Mouse (Mus musculus): ENCODE measurements around the gene Dpep1.

Dpep1 gene

DNA sequence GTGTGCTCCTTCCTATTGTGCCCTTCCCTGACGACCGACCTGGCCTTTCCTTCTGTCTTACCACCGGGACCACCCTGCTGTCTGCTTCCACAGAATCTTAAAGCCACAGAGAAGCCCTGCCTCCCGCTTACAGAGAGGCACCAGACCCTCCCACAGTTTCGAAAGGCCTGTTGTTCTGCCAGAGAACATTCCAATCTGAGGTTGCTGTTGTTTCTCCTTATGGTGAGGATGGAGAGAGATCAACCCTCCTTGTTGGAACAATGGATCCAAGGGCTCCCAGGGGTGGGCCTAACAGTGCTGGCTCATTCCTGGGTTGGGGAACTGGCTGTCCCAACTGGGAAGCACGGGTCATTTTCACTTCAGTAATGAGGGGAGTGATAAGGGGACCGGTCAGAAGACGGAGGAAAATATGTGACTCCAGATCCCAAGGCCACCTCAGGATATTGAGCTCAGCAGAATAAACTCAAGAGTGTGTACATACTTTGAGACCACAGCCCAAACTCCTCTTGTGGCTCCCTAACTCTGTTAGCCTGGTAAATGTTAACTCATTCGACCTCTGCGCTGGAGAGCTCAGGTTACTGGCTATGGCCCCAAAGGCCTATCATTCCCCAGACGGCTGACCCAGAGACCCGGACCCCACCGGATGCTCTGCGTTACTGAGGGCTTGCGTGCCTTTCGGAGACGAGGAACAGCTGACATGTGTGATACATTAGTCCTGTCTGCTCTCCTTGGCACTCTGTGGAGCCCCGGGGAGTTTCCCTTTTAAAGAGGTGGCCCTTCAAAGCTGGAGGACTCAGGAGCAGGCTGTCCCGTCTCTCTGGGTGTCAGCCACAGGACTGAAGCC, at the start of gene Dpep1:
TSS of gene Dpep1 (plus strand) at position 677 of the 844 bp plus-strand sequence.
- peak; percentile 72 for DNase-seq

DNA sequence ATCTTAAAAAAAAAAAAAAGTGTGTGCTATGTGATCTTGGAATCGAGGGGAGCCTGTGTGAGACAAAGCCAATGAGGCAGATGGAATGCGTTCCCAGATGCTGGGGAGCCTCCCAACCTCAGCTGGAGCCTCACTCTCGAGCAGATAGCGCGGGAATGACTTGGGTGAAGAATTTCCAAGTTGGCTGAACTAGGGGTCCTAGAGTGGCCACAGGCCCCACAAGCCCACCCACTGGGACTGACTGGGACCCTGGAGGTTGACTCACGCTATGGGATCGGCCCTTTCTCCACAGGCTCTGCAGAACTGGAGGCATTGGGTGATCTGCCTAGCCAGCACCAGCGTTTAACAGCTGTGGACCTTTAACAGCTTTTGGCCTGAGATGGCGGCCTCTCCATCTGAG, 49.8 kb upstream of the Dpep1 start:
- DNase-seq: no peak

DNA sequence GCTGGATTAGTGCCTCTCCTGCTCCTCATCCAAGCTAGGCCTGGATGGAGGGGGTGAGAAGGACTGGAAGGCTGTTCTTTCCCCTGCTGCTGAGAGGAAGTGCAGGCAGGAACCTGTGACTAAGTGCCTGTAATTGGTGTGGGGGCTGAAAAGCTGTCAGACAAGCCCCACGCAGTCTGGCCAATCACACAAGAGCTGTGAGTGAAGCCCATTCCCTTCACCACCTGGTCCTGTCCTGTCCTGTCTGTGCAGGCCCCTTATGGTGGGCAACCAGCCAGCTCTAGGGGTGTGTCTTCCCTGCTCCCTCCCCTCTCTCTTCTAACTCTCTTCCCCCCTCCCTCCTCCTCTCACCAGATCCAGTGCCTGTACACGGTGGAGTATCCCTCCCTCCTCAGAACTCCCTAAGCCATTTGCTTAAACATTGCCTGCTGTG, 48.4 kb upstream of the Dpep1 start:
- no peak for DNase-seq

DNA sequence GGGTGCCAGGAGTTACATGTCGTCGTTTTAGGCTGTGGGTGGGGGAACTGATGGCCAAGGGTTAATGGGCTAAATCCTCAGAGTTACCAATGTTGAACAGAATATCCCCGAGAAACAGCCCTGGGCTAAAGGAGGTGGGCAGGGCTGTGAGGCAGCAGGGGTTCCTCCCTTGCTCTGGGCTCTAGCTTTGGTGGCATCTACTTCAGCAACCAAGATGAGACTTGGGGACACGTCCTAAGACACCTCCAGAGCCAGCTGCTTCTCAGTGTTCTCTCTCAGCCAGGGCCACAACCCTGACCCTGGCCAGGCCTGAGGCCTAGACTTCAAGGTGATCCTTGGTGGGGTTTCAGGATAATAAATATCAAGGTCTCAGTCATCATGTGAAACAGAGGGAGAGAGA, 47.3 kb upstream of the Dpep1 start:
- DNase-seq: no peak

DNA sequence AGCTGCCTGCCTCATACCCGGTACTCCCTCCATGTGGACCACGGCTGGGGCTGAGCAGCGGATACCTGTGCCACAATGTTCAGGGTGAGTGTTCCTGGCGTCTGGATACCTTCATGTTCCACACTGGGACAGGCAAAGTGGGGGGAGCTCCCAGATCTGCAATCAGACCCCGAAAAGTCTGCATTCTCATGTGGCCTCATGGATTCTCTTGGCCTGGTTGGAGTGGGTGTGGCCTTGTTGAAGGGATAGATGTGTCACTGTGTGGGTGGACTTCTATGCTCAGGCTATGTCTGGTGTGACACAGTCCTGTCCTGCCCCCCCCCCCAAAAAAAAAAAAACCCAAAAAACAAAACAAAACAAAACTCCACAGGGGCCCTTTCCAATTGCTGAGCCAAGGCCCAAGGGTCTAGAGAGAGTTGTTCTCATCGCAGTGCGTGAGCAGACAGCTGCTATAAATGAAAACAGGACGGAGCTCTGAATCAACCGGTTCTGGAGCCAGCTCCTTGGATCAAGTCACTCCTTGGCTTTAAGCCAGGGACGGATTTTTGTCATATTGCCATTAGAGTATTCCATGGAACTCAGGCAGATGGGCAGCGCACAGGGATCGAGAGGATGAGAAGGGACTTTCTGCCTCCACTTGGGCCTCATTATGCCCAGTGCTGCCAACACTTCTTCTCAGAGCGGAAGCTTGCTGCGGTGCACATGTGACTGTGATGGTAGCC, 44.1 kb upstream of the Dpep1 start:
- DNase-seq: peak; percentile 79

DNA sequence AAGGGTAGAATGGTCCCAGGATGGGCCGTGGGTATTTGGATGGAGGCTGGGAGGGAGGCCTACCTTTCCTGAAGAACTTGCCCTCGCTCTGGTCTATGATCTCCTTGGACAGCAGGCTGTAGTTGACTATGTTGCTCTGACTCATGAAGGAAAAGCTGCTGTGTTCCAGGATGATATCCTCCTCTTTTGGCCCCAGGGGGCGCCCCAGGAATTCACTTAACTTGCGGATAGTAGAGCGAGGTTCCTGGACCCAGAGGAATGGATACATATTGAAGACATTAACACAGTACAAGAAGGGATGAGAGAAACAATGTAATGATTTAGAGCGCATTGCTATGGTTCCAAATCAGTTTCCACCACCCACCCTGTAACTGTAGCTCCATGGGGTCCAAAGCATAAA, 40.8 kb upstream of the Dpep1 start:
- peak; percentile 76 for DNase-seq

DNA sequence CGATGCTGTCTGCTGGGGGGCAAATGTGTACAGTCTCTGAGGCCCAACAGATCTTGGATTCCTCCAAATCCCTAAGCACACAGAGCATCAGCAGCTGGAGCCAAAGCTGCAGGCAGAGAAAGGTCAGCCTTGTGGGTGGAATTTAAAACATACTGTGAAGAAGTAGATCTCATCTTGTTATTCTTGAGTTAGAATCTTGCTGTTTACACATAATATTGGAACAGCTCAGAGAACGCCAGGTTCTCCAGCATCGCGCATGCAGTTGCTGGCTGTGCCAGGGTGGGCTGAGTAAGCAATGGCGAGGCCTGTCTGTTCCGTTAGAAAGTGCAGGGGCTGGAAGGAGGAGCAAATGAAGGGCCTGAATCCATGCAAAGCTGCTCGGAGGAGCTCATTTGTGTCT, 39.7 kb upstream of the Dpep1 start:
- DNase-seq: no peak

DNA sequence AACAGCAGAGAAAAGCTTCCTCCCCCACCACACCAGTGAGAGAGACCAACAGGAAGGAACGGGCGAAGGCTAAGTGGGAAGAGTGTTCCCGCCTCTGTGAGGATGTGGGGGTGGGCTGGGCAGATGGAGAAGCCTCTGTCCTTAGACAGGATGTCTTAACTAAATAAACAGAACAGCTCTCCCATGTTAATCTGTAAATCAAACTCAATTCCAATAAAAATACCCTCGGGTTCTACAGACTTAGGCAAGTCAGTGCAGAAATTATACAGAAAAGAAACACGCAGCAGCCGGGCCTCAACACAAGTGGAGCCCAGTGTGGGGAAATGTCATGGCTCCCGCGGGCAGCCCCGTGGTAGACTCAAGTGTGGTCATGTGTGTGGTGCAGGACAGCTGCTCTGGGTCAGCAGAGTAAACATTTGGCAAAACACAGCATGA, 35.3 kb upstream of the Dpep1 start:
- no peak for DNase-seq

DNA sequence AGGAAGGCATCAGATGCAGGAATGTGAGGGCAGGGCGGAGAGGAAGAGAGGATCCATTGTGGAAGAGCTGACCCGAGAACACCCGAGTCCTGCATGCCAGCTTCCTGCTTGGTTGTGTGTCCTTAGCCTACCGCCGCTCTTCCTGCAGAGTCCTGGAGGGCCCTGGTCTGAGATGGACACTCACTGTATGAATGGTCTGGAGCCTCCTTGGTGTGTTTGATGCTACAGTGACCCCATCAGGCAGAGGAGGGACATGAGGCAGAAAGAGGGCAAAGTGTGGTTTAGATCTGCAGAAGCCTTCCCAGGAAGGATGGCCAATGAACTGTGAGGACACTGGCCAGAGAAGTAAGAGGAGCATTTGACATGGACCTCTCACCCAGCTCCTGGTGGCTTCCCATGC, 30.9 kb upstream of the Dpep1 start:
- peak; percentile 39 for DNase-seq

DNA sequence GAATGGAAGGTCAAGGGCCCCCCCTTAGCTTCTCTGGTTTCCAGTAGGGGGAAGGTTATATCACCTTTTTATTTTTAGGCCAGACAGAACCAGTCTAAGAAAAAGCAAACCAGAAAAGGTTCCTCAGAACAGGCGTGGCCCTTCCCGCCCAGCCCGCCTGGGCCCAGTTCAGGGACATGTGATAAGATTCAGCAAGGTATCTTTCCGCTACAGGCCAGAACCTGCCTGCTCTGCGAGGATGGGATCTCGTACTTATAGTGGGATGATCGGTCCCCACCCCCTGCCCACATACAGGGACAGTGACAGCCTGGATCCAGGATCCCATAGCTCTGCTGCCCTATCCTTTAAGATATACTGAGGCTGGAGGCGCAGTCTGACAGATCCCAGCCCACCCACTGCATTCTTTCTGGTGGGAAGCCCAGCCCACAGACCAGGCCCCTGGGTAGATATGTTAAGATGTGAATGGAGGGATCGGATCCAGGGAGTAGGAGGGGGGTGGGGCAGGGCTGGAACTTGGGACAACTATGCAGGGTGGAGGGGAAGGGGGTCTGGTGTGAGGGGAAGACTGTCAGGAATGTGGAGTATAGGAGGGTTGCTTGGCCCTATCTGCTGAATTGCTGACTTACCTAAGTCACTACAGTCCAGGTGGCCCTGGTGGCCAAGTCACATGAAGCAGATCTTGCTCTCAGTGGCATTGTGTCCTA, 29.8 kb upstream of the Dpep1 start:
- no peak for DNase-seq

DNA sequence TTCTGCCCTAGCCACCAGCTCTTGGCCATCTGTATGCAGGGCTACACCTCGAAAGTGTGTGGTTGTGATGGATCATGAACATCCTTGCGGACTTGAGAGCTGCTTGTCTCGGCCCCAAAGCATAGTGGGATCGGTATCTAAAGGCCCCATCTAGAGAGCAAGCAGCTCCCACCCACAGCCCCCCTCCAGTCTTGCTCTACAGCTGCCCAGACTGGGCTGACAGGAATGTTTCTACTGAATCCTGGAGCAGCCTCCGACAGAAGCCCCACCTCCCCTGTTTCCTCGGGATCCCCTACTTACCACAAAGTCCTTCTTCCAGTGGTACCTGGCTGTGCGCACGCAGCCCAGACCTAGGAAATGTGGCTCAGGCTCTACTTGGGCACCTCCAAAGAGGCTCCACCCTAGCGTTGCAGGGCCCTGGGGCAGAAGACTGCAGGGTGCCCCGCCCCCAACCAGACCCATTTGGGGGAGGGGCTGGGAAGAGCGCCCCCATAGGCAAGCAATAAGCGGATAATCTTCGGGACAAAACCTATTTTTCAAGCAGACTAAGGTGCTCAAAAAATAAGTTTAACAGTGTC, 28.1 kb upstream of the Dpep1 start, which contains the start of gene Sult5a1:
TSS of gene Sult5a1 (minus strand) at position 428 of the 578 bp plus-strand sequence.
- DNase-seq: no peak

DNA sequence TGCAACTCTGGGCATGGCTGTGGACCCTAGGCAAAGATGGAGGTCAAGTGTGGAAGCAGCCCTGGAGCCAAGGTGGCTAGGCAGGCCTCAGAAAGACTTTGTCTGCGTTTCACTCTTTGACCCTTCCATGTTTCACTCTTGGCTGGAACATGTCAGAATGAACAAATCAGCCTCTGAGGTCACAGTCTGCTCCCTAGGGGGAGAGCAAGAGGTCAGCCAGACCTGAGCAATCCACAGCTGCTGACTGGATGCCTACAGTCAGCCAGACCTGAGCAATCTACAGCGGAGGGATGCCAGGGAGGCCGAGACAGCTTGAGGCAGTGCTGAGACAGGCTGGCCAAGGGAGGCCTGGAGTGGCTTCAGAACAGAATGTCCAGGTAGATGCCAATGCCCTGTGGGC, 4.7 kb upstream of the Dpep1 start:
- peak; percentile 91 for DNase-seq

DNA sequence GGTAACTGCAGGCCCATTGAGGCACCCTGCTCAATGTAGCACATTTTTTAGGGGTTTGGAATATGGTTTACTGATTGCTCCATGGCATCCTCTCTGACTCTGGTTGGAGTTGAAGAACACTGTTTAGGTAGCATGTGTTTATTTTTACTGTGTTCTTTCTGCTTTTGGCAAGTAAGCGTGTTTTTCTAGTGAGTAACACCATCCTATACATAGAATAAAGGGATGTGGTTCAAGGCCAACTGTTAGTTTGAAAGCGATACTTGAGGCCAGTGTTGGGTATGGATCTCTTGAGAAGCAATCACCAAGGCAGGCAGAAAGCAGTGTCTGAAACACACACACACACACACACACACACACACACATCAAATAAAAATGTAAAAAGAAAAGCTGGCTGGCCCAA, 2.0 kb downstream of the Dpep1 start:
- DNase-seq: no peak

DNA sequence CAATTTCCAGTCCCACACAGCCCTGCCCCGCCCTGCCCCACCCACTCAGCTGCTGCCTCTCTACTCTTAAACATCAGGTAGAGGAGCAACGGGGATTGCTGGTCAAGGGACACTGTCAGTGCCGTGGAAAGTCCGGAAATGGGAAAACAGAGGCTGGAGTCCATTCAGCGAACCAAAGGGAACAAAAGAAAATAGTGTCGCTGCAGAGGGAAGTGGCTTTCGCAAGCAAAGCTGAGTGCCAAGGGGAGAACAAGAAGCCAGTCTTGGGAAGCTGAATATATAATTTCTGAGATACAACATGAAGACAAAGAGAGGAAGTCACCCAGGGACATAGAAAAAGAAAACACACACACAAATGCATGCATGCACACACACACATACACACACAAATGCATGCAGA, 2.8 kb downstream of the Dpep1 start:
- DNase-seq: no peak

DNA sequence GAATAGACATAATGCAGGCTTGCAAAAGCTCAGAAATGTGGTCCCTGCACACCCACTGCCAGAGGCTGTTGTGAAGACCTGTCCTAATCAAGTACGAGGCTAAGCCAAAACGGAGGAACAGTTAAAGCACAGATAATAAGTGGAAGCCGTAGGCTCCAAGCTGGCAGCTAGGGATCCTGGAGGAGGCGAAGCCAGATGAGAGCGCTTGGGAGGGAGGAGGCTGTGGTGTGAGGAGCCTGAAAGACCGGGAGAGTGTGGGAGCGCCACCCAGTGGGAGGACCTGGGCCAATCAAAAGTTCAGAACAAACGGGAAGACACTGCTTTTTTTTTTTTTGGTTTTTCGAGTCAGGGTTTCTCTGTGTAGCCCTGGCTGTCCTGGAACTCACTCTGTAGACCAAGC, 4.6 kb downstream of the Dpep1 start:
- peak; percentile 87 for DNase-seq

DNA sequence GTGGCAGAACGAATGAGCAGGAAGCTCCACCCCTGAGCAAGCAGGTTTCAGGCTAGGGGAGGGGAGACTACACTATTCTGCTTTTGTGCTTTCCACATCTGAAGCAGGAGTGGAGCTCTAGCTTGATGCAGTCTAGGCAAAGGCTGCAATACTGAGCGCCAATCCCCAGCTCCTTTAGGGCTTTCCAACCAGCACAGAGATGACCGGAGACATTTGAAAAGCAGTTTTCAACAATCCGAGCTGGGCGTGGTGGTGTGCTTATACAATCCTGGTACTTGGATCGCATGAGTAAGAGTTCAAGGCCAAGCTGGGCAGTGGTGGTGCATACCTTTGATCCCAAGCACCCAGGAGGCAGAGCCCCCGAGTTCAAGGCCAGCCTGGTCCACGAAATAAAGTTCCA, 5.9 kb downstream of the Dpep1 start:
- DNase-seq: no peak

DNA sequence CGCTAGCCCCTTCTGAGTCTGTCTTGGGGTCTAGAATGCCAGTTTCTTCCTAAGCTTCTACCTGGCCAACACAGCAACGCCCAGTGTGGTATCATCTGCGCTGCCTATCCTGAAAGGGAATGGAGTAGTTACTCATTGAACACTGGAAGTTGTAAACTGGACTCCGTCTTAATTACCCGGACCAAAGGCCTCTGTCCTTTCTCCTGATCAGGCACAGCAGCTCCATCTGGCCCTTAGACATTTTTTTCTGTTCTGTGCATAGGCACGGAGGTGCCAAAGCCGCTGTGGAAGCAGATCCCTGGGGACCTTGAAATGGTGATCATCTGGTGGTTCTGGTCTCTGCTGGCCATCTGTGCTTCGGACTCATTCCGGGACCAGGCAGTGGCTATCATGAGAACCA, 7.7 kb downstream of the Dpep1 start:
- DNase-seq: peak; percentile 75

DNA sequence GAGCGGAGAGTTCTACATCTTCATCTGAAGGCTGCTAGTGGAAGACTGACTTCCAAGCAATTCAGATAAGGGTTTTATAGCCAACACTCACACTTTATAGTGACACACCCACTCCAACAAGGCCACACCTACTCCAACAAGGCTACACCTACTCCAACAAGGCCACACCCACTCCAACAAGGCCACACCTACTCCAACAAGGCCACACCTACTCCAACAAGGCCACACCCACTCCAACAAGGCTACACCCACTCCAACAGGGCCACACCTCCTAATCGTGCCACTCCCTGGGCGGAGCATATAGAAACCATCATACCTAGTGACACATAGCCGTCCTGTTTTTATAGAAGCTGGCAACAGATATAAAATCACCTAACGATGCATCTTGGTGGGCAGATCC, 11.0 kb downstream of the Dpep1 start:
- peak; percentile 50 for DNase-seq

DNA sequence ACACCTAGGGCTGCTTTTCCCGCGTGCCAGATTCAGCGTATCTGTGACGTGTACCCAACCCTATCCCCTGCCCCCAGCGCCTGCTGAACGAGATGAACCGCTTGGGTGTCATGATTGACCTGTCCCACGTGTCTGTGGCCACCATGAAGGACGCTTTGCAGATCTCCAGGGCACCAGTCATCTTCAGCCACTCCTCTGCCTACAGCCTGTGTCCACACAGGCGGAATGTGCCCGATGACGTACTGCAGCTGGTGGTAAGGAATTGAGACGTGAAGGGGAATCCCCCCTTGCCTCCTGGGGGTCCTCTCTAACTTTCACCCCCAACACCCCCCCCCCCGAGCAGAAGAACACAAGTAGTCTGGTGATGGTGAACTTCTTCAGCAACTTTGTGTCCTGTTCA, 13.8 kb downstream of the Dpep1 start:
- DNase-seq: no peak

DNA sequence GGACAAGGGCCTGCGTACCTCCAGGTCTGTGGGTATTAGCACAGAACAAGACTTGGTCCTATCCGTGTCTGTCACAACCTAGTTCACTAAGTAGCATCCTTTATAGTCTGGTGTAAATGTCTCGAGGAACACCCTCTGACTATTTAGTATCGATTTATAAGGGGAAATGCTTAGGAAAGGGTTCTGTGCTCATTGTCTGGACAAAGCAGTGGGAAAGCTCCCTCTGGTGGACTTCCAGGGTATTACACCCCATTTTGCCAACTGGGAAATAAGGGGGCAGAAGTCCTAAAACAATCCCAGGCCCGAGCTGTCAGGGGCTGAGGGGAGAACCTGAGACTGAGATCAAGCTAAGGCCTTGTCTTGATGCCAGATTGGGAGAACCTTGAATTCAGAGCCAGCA, 16.2 kb downstream of the Dpep1 start:
- DNase-seq: peak; percentile 77

DNA sequence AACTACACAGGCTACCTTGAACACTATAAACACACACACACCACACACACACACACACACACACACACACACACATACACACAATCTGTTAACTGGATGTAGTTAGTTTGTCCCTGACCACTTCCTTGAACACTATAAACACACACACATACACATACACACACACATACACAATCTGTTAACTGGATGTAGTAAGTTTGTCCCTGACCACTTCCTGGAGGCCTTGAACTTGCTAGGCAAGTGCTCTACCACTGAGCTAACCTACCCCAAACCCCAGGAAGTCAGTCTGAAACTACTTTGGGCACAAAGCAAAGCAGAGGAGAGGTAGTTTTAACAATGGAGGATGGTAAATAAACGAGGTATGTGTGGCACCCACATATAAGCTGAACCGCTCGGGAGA, 17.5 kb downstream of the Dpep1 start:
- DNase-seq: no peak

DNA sequence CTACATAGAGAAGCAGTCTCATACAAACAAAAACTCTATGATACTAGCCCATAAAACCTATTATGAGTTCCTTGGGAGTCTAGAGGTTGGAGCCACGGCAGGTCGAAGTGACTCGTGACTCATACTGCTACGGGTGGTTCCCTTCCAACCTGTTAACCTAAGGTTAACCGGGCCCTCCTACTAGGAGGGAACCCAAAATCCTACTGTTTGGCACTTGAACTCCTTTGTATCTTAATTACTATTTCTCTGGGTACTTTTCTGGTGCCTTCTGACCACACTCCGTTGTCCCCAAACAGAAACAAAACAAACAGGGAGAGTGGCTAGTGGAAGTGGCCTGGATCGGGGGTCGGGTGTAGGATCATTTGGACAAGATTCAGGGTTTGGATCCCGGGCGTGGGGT, 25.8 kb downstream of the Dpep1 start:
- DNase-seq: no peak

Data from kidney, adult 9 months (tissue).